Mouse (Mus musculus) ovary, adult 2 months (tissue): ENCODE results near the gene Setd1a. TPM values are rescaled to one million over a fixed set of nuclear protein-coding genes. Genes with fewer than 3 reads are reported as not detected.

ENCODE experiments used
- polyA plus RNA-seq: library from polyadenylated mRNA; depleted of rRNA; stranded (reverse); fragments of >200 nt; gene quantifications from 2 replicates; pipeline ENCODE4 v1.2.3, GENCODE M21; 2012; rRNA removed

Gene Setd1a
- polyA plus RNA-seq, result 9.9 and 12.3 TPM in 2 replicates

GRCm38 (mm10) chr7:127776426-127776825, at the start of gene Setd1a:
Gene Setd1a (plus strand): TSS chr7:127776670.

DNA sequence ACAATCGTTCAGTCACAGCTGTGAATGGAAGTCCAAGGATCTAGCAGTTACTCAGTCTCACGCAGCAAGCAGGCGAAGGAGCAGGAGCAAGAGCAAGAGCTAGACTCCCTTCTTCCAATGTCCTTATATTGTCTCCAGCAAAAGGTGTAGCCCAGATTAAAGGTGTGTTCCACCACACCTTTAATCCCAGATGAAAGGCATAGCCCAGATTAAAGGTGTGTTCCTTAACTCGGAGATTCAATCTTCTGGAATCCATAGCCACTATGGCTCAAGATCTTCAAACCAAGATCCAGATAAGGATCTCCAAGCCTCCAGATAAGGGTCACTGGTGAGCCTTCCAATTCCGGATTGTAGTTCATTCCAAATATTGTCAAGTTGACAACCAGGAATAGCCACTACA, 44.4 kb upstream of the Setd1a start, which contains the start of gene Ctf2:
Ctf2 (minus strand) TSS at position 101 of the 400 bp plus-strand sequence.

DNA sequence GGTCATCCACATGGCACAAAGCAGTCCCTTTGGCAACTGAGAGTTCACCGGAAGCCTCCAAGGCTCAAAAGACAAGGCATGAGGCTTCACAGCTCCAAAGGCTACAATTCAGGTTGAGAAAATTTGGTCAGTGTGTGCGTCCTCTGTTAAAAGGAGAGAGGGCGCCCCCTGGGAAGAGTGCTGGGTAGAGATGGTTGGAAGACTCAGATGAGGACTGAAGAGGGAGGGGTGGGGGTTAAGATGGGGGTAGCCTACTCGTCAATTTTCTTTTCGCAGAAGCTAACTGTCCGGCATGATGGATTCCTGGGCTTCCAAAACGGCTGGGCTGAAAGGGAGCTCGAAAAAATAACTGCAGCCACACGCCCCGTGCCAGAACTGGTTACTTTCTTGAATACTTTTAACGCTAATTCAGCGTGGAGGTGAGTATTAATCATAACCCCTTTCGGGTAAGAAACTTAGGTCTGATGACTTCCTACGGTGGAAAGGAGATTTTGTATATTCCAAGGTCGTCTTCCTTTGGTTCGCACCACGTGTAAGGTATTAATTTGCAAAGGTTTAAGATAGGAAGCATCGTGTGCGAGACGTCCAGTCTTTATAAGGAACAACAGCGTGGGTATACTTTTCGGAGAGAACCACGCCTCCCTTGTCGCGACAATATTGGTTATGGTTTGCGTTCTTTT, 32.0 kb upstream of the Setd1a start, which contains the start of gene Fbxl19:
Fbxl19 (plus strand) TSS at position 178 of the 680 bp plus-strand sequence.

GRCm38 (mm10) chr7:127769651-127770038, 6.8 kb upstream of the Setd1a start, which contains the start of gene Orai3:
Gene Orai3 (plus strand): TSS chr7:127769815.

DNA sequence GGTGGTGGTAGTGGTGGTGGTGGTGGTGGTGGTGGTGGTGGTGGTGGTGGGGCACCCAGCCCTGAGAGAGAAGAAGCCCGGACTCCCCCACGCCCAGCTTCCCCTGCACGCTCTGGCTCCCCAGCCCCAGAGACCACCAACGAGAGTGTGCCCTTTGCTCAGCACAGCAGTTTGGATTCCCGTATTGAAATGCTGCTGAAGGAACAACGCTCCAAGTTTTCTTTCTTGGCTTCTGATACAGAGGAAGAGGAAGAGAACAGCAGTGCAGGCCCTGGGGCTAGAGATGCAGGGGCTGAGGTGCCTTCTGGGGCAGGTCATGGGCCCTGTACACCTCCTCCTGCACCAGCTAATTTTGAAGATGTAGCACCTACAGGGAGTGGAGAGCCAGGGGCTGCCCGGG, 8.8 kb downstream of the Setd1a start, which contains the start of gene Gm49388:
Gm49388 (plus strand) TSS at position 301 of the 400 bp plus-strand sequence.

DNA sequence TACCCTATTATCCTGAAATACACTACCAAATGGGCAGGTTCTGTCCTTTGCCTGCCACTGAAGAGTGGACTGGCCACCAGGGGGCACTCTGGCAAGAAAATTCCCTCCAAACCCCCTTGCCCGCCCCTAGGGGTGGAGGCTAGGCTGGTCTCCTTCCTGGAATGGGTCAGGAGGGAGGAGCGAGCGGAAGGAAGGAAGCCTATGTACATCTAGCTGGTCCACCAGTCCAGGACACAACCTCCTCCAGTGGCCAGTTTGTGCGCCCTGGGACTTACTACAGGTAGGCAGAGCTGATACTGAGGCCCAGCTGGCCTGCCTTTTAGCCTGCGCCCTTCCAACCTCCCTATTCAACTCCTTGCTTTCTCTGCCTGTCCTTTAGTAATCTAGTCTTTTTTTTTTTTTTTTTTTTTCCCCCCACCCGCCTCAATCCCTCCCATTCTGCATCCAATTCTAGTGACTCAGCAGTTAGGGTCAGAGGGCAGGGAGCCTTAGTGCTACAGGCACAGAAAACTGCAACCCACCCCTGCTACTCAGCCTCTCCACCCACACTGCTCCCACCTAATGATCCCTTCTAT, 24.1 kb downstream of the Setd1a start, which contains the start of gene Hsd3b7:
Hsd3b7 (plus strand) TSS at position 170 of the 575 bp plus-strand sequence.

DNA sequence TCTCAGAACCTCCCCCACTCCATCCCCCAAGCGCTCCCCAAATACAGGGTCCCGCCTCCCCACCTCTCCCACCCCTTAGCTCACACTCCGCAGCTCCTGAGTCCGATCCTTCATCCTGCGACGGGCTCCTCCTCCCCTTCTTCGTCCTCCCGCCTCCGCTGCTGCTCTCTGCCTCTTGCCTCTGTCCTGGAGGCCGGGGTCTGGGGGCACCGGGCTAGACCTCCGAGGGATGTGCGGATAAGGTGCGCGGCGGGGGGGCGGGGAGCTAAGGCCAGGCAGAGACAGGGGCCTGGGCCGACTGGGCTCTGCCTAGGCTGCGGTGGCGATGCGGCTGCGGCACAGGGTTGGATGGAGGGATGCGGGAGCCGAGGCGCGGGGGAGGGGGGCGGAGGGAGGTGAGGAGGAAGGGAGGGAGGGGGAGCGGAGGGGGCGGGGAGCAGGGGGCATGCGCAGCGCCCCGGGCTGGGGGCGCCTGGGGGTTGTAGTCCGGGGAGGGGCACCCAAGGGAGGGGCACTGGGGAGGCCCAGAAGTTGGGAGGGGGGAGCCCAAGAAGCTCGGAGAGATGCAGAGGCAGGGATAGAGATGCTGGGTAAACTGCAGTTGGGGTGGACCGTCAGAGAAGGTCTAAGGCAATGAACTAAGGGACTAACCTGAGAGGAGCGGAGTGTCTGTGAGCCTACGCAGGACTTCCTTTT, 47.9 kb downstream of the Setd1a start, which contains the start of the genes Stx4a and Stx1b:
Stx4a (plus strand) TSS at position 119 of the 696 bp plus-strand sequence.
Stx1b (minus strand) TSS at position 374 of the 696 bp plus-strand sequence.

Other genes with a start within 250 kb of the Setd1a start
- 0.75 and 3.4 TPM in 2 replicates for gene Tmem265, start 215.3 kb upstream of the Setd1a start, polyA plus RNA-seq
- gene Phkg2, start 203.3 kb upstream of the Setd1a start, polyA plus RNA-seq, result 62.0 and 70.8 TPM in 2 replicates
- gene Ccdc189, start 188.1 kb upstream of the Setd1a start, polyA plus RNA-seq, result 11.7 and 13.2 TPM in 2 replicates
- 33.5 and 34.1 TPM in 2 replicates for gene Rnf40, start 187.9 kb upstream of the Setd1a start, polyA plus RNA-seq
- gene Zfp629, start 160.9 kb upstream of the Setd1a start, polyA plus RNA-seq, result 21.3 and 22.4 TPM in 2 replicates
- 67.7 and 78.2 TPM in 2 replicates for gene Bcl7c, start 67.7 kb upstream of the Setd1a start, polyA plus RNA-seq
- 33.4 and 51.7 TPM in 2 replicates for gene Ctf1, start 63.9 kb upstream of the Setd1a start, polyA plus RNA-seq
- 0.27 and 0.30 TPM in 2 replicates for gene Ctf2, start 44.5 kb upstream of the Setd1a start, polyA plus RNA-seq
- gene Fbxl19, start 32.1 kb upstream of the Setd1a start, polyA plus RNA-seq, result 68.7 and 76.0 TPM in 2 replicates
- 51.2 and 60.6 TPM in 2 replicates for gene Orai3, start 6.9 kb upstream of the Setd1a start, polyA plus RNA-seq
- 0.06 TPM in 1 of 2 replicates, not detected in the other for gene Gm49388, start 8.9 kb downstream of the Setd1a start, polyA plus RNA-seq
- gene Hsd3b7, start 23.9 kb downstream of the Setd1a start, polyA plus RNA-seq, result 78.5 and 87.3 TPM in 2 replicates
- 66.0 and 82.3 TPM in 2 replicates for gene Stx4a, start 47.6 kb downstream of the Setd1a start, polyA plus RNA-seq
- 15.2 and 17.7 TPM in 2 replicates for gene Stx1b, start 47.9 kb downstream of the Setd1a start, polyA plus RNA-seq
- 23.0 and 25.1 TPM in 2 replicates for gene Zfp646, start 99.6 kb downstream of the Setd1a start, polyA plus RNA-seq
- gene Zfp668, start 100.2 kb downstream of the Setd1a start, polyA plus RNA-seq, result 11.1 and 14.6 TPM in 2 replicates
- gene Prss53, start 114.3 kb downstream of the Setd1a start, polyA plus RNA-seq, result 6.7 and 8.5 TPM in 2 replicates
- not detected in 2 replicates for gene Gm21974, start 118.8 kb downstream of the Setd1a start, polyA plus RNA-seq
- gene Vkorc1, start 118.9 kb downstream of the Setd1a start, polyA plus RNA-seq, result 241 and 372 TPM in 2 replicates
- gene Bckdk, start 127.4 kb downstream of the Setd1a start, polyA plus RNA-seq, result 99.5 and 124 TPM in 2 replicates
- 18.4 and 22.3 TPM in 2 replicates for gene Kat8, start 135.8 kb downstream of the Setd1a start, polyA plus RNA-seq
- gene Prss8, start 153.4 kb downstream of the Setd1a start, polyA plus RNA-seq, result 44.6 and 45.0 TPM in 2 replicates
- 29.0 and 31.2 TPM in 2 replicates for gene Prss36, start 170.1 kb downstream of the Setd1a start, polyA plus RNA-seq
- 304 and 455 TPM in 2 replicates for gene Fus, start 190.8 kb downstream of the Setd1a start, polyA plus RNA-seq
- 60.1 and 71.2 TPM in 2 replicates for gene Pycard, start 217.2 kb downstream of the Setd1a start, polyA plus RNA-seq
- gene Trim72, start 227.3 kb downstream of the Setd1a start, polyA plus RNA-seq, result 0.97 and 1.1 TPM in 2 replicates